Mouse (Mus musculus): ENCODE measurements around the gene Sf1.

The Sf1 gene

DNA sequence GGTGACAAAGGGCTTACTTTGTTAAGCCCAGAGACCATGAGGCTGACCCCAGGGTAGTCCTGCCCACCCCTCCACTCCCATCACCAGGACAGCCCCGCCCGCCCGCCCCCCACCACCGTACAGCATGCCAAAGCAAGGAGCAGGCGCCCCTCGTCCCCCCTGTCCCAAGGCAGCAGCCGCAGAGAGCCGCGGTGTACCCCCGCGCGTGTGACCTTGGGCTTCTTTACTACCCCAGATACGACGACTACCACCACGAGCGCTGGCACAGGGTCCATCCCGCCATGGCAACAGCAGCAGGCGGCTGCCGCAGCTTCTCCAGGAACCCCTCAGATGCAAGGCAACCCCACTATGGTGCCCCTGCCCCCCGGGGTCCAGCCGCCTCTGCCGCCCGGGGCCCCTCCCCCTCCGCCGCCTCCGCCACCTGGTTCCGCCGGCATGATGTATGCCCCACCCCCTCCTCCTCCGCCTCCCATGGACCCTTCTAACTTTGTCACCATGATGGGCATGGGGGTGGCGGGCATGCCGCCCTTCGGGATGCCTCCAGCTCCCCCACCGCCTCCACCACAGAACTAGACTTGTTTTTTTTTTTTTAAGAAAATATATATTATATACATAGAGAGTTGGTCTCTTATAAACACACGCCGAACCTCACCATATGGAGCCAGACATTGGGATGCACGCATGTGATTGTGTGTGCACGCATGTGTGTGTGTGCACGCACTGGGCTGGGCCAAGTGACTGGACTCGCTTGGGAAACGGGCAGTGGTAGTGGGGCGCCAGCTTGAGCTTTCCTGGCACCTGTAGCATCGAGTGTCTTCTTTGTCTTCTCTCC, 12.1 kb downstream of the Sf1 start:
- no peak for DNase-seq (ENCODE audit: low spot score)

DNA sequence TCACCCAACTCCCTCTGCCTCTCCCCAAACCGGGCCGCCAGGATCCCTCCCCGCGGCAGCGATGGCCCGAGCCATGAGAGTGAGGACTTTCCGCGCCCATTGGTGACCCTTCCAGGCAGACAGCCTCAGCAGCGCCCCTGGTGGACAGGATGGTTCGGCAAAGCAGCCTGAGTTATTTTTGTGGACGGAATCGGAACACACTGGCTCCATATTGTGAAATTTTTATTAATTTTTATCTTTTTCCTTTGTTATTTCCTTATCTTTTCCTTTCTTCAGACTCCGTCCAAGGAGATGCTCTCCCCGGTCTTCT, 12.7 kb downstream of the Sf1 start:
- no peak for DNase-seq (ENCODE audit: low spot score)

DNA sequence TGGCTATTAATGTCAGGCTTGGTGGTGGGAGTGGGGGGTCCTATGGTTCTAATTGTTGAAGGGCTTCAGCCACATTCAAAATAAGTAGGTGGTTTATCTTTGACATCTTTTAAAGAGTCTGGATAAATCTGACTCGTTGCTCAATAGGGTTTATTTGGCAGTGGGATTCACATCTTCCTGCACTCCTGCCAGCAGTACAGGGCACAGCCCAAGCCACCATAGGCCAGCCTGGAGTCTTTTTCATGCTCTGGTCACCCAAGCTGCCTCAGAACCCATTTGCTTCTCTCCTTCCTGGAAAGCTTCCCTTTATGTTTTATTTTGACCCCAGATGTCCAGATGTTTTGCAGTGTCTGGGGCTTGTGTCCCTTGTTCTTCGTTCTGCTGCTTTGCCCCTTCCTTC, 13.2 kb downstream of the Sf1 start:
- DNase-seq (ENCODE audit: low spot score), result no peak

DNA sequence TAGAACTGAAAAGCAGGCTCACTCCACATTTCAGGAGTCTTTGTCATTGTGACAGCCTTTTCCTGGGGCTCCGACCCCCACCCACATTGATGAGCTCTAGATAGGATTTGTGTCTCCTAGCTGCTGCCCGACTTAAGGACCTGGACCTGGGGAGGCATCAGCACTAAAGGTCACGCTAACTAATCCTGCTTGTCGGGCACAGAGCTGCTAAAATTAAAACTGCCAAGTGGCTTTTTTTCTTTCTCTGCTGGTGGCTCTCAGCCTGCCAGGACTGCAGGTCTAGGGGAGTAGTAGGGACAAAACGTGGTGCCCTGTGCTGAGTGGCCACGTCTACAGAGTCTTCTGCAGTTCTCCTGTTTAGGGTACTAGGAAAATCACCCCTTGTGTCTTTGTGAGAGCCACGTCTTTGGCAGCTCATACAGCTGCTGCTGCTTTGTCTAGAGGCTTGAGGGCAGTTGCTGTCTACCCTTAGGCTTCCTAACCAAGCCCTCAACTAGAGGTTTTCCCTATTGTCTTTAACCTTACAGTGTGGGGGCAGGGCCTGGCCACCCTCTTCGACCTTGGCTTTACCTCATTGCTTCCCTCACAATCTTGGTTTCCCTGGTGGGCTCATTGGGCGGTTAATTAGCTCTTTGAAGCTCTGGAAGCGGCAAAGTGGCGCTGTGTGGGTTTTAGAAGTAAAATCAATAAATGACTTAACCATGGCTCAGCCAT, 14.0 kb downstream of the Sf1 start:
- no peak for DNase-seq (ENCODE audit: low spot score)

DNA sequence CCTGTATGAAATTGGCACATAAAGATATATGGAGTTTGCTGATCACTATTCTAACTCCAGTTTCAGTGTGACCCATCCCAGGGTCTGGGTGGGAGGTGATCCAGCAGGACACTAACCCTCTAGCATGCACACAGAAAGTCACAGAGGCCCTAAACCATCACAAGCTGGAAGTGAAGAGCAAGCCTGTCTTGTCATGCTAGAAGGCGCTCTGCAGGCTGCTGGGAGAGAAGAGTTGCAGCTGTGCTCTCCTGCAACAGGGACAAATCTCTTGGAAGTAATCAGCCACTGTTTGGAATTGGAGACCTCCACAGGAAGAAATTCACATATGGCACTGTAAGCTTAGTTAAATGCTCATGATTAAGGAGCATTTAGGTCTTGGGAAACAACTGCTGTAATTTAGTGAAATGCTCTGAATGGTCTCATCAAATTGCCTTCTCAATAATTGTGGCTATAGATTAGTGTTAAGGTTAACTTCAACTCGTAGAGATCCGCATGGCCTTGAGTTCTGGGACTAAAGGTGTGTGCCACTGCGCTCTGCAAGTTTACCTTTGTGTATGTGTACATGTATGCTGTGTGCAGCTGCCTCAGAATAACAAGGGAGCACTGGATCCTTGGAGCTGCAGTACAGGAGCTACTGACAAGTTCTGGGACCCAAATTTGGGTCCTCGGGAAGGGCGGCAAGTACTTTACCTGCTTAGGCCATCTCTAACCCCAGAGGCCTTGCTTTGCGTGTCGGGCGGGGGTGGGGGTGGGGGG, 17.1 kb downstream of the Sf1 start:
- DNase-seq (ENCODE audit: low spot score), result no peak

DNA sequence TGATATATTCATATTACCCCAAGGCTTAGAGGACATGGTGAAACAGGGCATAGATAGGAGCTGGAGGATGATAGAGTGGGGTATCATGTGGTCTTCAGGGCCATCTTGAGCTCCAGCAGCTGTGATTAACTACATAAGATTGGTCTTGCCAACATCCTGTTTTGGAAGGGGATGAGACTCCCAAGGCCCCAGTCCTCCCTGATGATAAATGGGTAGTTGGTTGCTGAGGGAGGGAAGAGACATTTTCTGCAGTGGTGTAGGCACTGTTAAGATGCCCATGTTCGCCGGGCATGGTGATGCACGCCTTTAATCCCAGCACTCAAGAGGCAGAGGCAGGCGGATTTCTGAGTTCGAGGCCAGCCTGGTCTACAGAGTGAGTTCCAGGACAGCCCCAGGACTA, 17.7 kb downstream of the Sf1 start:
- no peak for DNase-seq (ENCODE audit: low spot score)

DNA sequence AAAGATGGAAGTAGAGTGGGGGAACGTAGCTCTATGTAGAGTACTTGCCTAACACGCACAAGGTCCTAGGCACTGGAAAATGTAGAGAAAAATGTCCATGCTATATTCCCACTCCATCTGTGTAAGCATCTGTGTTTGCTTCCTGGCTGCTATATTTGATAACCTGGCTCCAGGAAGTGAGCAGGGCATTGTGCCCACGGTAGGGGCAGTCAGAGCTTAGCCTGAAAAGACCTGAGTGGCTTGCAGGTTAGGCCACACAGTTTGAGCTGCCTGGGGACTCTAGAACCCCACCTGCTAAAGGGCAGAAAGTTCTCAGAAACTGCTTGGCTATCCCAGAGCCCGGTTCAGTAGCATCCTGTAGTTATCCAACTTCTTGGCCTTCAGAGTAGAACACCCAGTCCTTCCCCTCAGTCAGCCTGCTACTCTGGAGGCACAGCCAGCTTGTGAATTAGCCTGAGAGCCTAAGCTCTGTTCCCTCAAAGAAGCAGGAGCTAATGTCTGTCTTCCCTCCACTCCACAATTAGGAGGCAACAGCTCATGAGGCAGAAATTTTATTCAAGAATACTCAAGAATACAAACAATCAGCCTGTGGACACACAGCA, 18.9 kb downstream of the Sf1 start:
- no peak for DNase-seq (ENCODE audit: low spot score)

DNA sequence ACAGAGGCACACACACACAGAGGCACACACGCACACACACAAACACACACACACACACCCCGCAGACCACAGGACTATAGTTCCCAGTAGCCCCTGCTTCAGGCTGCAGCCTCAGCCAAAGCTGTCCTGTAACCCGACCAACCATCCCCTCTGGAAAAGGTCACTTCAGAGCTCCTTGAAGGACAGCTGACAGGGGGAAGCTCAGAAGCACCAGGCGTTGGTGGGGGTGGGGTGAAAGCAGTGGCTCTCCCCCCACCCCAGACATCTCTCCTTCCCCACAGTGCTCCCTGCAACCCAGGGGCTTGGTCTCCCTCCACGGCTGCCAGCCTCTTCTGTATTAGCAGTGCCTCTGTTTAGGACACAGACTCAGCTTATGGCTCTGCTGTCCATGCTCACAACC, 20.0 kb downstream of the Sf1 start:
- no peak for DNase-seq (ENCODE audit: low spot score)

DNA sequence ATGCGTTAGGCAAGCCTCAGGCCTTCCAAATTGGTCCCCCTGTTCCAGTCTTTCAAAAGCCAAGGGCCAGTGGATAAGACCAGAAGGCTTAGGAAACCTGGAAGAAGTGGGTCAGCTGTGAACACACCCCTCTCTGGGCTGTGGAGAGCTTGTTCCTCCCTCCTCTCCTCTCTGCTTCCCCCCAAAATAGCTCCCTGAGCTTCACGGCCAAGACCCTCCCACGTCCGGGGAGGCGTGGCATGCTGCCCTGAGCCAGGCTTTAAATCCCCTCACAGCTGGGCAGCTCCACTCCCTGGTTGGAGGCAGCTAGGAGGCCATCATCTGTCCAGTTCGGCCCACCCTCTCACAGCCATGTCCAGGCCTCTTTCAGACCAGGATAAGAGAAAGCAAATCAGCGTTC, 20.6 kb downstream of the Sf1 start, which contains the start of gene Pygm:
TSS of gene Pygm (plus strand) at position 272 of the 400 bp plus-strand sequence.
- peak; percentile 59 for DNase-seq (ENCODE audit: low spot score)

DNA sequence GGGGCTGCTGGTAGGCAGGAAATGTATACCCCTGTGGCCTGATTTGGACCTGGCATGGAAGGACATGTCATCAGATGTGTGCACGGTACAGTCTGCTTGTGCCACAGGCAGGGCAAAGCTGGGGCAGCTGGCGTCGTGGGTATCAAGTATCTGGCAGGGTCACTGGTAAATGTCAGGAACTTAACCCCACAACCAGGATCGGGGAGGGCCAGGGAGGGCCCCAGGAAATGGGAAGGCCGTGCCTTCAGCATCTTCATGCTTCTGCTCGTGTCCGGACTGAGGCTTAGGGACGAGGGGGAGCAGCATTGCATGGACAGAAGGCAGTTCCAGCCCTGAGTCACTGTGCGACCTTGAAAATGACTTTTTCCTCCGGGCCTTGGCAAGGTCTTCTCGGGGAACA, 21.5 kb downstream of the Sf1 start:
- no peak for DNase-seq (ENCODE audit: low spot score)

DNA sequence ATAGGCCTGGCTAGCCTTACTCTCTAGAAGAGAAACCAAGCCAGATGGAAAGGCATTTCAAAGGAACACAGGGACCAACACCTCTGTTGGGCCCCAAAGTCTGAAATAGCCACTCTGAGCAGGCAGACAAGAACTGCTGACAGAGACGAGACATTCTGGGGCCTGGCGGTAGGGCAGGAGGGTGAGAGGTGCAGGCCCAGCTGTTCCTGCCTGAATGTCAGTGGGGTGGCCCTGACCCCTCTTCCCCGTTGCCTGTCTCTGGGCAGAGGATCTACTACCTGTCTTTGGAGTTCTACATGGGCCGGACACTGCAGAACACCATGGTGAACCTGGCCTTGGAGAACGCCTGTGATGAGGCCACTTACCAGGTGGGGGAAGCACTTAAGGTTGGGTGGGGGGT, 21.9 kb downstream of the Sf1 start:
- no peak for DNase-seq (ENCODE audit: low spot score)

DNA sequence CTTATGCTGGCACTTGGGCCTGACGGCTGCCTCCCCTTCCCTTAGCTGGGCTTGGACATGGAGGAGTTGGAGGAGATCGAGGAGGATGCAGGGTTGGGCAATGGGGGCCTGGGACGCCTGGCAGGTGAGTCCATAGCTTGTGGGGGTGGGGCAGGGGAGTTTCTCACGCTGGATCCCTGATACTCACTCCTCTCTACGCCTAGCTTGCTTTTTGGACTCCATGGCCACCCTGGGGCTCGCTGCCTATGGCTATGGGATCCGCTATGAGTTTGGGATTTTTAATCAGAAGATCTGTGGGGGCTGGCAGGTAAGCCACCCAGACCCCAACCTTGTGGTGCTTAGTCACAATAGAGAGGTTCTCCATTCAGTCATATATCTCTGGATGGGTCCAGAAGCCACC, 22.3 kb downstream of the Sf1 start:
- no peak for DNase-seq (ENCODE audit: low spot score)

DNA sequence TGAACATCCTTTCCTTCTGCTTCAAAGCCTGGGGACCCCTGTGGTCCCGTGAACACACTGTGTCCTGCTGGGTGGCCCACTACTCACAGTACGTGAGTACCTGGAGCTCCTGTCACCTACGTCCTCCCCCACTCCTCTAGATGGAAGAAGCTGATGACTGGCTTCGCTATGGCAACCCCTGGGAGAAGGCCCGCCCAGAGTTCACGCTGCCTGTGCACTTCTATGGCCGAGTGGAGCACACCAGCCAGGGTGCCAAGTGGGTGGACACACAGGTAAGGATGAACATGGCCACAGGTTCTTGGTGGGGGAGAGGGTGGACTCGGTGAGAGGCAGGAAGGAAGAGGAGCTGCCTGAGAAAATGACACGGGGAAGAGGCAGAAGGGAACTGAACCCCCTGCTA, 22.7 kb downstream of the Sf1 start:
- no peak for DNase-seq (ENCODE audit: low spot score)

DNA sequence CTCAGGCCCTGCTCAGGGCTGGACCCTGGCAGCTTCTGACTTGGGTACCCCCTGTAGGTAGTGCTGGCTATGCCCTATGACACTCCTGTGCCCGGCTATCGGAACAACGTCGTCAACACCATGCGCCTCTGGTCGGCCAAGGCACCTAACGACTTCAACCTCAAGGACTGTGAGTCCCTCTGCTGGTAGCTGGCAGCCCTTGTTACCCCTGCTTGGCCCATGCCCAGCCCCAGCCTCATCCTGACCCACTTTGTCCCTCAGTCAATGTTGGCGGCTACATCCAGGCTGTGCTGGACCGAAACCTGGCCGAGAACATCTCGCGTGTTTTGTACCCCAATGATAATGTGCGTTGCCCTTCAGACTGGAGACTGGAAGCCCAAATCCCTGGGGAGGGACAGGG, 24.5 kb downstream of the Sf1 start:
- no peak for DNase-seq (ENCODE audit: low spot score)

DNA sequence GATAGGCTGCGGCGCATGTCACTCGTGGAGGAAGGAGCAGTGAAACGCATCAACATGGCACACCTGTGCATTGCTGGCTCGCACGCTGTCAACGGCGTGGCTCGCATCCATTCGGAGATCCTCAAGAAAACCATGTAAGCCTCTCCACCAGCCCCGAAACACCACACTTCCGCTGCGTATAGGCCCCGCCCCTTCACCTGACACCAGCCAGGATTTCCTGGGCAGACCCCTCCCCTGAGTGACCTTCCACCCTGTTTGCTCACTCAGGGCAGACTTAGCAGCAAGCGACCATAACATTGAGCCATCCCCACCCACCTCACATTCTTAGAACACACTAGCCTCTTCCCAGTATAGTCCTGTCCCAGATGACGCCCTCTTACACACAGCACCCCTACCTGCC, 26.3 kb downstream of the Sf1 start:
- DNase-seq (ENCODE audit: low spot score), result no peak

DNA sequence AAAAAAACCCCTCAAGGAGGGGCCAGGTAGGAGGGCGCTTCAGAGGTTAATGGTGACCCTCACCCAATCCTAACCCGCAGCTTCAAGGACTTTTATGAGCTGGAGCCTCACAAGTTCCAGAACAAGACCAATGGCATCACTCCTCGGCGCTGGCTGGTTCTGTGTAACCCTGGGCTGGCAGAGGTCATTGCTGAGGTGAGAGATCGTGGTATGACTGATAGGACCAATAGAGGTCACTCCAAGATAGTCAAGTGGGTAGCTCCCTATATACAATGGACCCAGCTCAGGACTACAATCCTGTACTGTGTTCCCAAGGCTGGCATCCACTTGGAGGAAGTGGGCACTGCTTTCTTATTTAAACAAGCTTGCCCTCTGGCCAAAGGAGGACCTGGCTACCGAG, 26.8 kb downstream of the Sf1 start:
- DNase-seq (ENCODE audit: low spot score), result no peak

DNA sequence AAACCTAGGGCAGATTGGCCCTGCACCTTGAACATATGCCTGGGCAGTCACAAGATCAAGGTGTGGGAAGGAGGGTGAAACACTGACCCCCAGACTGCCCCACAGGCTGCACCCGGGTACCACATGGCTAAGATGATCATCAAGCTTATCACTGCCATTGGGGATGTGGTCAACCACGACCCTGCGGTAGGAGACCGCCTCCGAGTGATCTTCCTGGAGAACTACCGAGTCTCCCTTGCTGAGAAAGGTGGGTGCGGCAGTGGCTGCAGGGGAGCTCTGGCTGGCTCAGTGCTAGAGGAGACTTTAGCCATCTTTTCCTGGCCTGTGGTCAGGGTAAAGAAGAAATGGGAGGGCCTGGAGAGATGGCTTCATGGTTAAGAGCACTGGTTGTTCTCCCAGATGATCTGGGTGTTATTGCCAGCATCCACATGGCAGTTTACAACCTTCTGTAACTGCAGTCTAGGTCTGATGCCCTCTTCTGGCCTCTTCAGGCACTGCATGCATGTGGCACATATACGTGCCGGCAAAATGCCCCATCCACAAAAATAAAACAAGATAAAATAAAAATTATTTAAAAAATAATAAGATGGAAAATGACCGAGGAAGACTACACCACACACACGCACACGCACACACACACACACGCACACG, 29.4 kb downstream of the Sf1 start:
- no peak for DNase-seq (ENCODE audit: low spot score)

DNA sequence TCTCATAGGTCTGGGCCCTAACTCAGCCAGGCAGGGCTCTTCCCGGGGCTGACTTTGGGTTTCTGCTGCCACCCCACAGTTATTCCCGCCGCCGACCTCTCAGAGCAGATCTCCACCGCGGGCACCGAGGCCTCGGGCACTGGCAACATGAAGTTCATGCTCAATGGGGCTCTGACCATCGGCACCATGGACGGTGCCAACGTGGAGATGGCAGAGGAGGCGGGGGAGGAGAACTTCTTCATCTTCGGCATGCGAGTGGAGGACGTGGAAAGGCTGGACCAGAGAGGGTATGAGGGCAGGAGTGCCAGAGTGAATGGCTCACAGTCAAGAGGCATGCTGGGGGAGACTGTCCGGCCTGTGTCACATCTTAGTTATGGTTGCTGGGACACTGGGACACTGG, 30.1 kb downstream of the Sf1 start:
- no peak for DNase-seq (ENCODE audit: low spot score)

DNA sequence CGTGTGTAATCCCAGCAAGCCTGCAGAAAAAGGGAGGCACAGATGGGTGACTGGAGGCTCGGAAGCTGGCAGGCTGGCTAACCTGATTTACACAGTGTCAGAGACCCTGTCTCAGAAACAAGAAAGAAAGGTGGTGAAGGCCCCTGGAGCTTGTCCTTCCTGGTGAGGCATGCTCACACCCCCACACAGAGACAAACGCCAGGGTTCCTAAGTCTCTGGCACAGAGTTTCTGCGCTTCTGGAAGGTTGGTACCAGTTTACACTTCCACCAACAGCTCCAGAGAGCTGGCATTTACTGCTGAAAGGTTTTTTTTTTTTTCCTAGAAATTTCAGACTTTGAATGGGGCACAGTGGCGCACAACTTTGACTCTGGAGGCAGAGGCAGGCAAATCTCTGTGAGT, 32.7 kb downstream of the Sf1 start:
- DNase-seq (ENCODE audit: low spot score), result no peak

DNA sequence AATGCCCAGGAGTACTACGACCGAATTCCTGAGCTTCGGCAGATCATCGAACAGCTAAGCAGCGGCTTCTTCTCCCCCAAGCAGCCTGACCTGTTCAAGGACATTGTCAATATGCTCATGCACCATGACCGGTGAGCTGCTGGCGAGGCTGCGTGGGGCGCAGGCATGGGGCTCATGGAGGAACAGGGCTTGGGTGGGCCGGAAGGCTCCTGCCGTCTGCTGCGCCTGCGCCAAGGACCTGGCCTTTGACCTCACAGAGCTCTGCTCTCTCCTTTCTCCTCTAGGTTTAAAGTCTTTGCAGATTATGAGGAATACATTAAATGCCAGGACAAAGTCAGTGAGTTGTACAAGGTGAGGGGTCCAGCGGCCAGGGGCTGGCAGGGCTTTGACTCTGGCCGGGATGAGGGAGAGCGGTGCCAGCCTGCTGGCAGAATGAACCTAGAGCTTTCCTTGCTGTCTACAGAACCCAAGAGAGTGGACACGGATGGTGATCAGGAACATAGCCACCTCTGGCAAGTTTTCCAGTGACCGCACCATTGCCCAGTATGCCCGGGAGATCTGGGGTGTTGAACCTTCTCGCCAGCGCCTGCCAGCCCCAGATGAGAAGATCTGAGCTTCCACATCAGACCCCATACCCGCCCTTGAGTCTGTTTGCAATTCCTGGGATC, 34.2 kb downstream of the Sf1 start:
- DNase-seq (ENCODE audit: low spot score), result no peak

DNA sequence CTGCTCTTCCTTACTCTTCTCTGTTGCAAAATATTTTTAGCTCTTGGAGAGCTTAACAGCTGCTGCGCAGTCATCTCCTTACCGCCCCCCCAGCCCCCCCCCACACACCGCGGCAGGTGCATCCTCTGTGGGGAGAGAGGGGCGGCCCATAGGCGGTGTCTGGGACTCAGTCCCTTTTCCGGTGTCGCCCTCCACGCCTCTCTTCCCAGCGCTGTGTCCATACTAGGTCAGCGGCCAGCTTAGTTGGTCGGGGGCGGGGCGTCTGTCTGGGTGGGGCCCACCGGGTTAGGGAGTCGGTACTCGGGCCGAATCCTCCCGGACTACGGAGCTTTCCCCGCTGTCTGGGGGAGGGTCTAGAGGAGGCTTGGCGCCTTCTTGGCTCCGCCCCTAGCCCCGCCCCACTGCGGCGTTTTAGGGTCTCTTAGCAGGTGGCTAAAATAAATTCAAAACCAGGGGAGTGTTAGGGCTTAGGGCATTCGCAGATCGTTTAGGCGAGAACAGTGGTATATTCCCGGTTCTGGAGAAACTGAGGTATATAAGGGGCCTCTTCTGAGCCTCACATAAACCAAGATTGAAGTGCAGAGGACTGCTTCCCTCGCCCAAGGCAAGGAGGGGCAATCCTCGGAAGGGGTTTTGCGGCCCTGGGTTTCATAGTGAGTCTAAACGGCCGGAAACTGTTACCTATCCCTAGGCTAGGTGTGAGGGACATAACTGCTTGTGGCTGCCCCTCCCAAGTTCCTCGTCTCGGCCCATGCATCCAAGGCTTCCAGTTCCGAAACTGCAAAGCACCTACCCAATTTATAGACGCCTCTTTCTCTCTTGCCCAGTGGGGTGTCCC, 35.2 kb downstream of the Sf1 start:
- no peak for DNase-seq (ENCODE audit: low spot score)

Measured in ovary, postnatal 10 days (tissue).